Mouse (Mus musculus) cerebellum, postnatal 10 days (tissue): Measurements from ENCODE around the gene Ephb1.

Source experiments
- DNase-seq, 2 experiments: peaks; one replicate each; pipeline ENCODE4 v3.0.0; 2021; ENCODE audit warnings: mixed read lengths in 2 of 2

The Ephb1 gene

DNA sequence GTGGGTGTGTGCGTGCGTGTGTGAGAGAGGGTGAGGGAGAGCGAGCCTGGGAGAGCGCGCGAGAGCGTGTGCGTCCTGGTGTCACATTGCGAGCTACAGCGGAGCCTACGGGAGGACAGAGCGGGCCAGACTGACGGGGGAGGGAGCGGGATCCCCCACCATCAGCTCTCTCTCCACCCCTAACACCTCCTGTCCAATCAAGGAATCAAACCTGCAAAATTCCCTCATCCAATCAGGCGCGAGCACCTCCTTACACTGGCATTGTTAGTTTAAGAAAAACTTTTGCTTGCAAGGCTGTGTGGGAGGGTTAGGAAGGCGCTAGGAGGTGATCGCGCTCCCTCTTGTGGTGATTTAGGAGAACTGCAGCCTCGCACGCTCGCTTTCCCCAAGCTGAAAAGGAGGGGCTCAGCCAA is at the start of gene Ephb1:
TSS of gene Ephb1 (minus strand) at position 133 of the 413 bp plus-strand sequence.
- DNase-seq, result peak; percentile 94 to 95

DNA sequence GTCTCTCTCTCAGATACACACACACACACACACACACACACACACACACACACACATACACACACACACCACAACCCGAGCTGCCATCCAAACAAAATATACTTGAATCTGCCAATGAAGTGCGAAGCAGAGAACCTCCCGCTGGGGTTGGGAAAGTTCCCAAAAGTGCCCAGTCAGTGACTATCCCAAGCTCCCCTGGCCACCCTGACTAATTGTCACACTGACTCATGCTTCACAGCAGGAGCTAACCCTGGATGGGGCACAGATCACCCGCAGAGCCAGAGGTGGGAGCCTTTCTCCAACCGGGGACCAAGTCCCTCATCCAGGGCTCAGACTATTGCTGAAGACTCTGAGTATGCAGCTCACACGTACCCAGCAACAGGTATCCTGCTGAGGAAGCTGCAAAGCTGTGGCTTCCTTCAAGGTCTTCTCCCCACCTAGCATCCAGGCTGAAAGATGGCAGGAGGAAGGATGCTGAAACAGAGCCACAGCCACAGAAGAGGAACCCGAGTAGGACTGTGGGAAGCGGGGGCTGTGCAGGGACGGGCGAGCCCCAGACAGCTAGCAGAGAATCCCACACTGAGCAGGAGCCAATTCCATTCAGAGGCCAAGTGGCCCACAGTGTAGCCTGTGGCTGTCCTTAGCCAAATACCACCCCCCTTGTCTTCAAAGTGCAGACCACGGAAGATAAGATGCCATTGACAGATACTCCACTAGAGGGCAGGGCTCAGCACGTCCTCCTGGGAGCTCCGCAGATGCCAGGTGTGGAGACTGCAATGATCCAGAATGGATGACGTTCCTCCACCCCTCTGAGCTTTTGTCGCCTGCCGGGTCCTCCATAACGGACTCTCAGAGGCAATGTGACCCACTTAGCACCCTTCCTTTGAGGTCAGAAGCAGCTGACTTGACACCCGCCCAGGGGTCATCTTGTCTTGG is 48.9 kb upstream of the Ephb1 start:
- DNase-seq, result peak; percentile 83 to 88

DNA sequence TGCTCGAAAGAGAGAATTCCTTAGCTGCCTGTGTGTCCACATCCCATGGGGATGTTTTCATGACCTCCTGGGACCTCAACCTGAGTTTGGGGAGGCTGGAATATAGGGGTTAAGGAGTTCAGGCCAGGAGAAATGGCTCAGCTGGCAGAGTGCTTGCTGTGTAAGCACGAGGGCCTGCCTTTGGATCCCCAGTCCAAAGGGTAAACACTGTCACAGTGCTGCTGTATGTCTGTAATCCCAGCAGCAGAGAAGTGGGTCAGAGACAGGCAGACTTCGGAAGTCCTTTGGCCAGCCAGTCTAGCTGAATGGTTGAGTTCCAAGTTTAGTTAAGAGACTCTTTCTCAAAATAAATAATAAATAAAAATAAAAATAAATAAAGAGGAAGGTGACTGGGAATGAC is 48.2 kb upstream of the Ephb1 start:
- no peak for DNase-seq

DNA sequence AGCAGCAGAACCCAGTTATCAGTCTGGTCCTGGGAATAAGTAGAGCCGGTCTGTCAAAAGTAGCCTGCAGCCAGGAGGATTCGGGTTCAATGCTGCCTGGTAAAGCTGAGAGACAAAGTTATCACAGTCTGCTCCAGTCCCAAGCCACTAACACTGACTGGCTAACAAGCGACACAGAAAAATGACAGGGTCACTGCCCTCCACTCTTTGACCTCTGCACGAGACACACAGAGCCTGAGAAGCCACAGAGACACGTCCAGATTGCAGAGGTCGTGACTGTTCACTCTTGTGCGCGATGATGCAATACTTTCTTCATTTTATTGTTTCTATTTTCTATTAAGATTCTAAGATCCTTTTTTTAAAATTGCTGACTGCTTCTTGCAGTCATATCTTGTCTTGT is 33.8 kb upstream of the Ephb1 start:
- no peak for DNase-seq

DNA sequence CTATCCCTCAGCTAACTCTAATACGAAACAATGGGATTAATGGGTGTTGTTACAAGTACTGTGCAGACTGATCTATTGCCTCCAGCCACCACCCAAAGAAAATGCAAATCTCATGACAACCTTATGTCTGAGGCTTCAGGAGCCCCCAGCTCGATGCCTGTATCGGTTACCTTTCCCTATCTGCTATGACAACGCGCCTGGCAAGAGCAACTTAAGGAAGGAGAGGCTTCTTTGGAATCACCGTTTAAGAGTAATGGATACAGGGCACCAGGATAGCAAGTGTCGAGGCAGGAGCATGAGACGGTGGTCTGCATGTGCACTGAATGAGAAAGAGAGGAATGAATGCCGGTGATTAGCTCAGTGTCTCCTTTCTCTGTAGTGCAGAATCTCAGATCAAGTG is 32.3 kb upstream of the Ephb1 start:
- no peak for DNase-seq

DNA sequence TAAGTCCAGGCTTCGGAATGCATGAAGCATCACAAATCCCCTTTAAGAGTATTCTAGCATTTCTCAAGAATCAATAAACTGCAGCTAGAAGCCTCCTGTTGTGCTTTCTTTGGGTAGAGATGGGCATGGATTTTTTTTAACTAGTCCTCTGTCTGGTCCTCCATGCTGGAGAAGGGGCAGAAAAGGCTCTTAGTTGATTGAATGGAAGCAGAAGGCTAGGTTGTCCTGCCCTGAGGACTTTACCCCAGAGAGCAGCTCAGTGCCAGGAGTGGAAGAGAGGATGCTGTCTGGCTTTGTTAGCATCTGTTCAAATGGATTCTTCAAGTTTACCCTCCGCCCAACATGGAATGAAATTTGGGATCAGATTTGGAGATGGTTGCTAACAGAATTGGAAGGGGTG is 25.7 kb upstream of the Ephb1 start:
- peak; percentile 31 to 52 for DNase-seq

DNA sequence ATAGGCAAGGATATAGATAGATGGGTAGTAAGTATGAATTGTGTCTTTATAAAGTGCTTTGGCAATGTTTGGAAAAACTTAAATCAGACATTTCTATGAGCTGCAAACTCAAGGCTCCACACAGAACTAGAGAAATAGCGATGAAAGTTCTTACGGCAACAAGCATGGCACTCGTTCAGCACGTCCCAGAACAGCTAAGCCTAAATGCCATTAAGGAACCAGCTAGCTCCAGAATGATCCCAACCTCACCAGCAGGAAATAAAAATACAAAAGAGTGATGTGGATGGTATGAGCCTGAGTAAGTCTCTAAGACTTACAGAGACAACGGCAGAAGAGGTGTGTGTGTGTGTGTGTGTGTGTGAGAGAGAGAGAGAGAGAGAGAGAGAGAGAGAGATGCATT is 20.2 kb upstream of the Ephb1 start:
- DNase-seq, result no peak

DNA sequence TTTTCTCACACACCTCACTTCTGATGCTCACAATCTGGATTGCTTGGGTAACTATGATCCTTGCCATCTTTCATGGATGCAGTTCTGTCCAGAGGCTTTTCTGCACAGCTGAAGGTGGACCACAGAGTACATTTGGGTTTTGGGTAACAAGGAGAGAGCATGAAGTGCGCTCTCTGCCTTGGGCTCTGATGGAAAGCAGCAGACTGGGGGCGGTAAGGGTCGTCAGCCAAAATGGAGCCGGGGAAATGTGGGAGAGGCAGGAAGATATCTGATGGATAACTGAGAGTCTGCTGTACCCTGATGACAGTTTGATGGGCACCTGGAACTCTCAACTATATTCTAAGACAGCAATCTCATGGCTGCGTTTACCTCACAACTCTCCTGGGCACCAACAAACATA is 19.4 kb upstream of the Ephb1 start:
- no peak for DNase-seq

DNA sequence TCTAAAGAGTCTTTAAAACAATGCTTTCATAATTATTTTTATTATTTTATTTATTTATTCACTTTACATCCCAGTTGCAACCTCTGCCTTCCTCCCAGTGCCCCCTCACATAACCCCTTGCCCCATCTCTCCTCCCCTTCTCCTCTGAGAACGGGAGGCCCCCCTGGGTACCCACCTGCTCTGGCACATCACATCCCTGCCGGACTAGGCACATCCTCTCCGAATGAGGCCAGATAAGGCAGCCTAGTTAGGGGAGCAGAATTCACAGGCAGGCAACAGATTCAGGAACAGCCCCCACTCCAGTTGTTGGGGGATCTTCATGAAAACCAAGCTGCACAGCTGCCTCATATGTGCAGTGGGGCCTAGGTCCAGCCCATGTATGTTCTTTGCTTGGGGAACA is 17.4 kb upstream of the Ephb1 start:
- DNase-seq, result no peak

DNA sequence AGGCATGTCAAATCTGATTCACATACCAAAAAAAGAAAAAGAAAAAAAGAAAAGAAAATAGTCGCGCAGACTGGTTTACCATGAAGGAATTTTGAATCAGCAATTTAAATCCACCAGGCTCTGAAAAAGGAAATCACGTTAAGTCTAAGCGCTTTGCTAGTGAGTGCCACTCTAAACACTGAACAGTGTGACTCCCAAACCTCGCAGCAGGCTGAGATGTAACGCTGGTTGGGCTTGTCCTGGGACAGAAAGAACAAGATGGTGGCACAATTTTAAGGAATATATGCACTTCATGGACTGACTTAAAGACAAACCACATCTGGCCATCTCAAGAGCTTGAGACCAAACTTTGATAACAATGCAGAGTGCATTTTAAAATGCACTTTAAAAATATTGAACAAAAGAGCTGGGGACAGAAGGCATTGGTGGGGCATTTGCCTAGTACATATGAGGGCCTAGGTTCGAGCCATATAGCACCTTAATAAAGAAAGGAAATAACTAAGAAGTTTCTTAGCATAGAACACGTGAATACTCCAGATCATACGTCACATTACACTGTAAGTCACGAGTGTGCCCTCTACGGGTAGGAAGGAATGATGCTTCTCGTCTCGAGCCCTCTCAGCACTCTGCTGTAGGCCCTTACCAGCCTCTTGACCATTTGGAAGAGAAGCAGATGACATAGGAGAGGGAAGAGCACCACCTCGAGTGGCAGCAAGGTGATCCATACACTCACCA is 16.7 kb upstream of the Ephb1 start:
- DNase-seq, result no peak

DNA sequence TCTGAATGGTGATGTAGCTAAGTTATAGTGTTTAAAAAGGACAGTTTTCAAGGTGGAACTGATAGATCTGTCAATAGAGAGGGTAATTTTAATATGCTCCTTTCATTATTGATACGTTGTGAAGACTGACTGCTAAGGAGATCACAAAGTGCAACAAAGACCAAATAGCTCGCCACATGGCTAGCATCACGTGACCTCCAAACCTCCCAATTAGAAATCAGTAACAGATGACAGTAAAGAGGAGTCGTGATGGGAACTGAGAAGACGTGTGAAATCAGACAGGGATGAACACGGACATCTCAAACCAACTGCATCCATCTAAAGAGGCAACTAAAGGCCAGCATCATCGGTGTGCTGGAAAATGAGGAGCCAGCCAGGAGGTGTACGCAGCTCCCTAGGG is 15.6 kb upstream of the Ephb1 start:
- DNase-seq, result no peak

DNA sequence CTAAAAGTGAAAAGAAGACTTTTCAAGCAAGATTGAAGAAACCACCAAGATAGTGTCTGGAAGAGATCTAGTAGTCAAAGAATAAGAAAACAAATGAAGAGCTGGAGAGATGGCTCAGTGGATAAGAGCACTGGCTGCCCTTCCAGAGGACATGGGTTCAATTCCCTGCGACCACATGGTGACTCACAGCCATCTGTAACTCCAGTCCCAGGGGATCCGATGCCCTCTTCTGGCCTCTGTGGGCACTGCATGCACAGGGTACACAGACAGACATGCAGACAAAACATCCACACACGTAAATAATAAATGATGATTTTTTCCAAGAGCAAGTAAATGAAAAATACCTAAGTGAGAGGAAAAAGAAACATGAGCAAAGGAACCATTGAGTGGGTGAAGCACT is 14.6 kb upstream of the Ephb1 start:
- no peak for DNase-seq

DNA sequence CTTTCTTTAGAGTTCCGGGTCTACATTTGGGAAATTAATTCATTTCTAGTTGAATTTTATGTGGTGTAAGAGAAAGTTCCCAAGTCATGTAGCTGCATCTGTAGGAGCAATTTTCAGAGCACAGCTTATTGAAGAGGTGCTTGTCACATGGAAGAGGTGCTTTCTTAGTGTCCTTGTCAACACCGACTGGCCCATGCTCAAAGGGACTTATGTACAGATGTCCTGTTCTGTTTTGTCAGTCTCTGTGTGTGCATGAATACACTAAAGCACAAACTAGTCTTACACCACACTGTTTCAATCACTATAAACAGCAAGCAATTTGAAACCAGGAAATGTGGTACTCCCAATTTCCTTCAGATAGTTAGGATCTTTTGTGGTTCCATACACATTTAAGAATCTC is 13.3 kb upstream of the Ephb1 start:
- DNase-seq, result no peak

DNA sequence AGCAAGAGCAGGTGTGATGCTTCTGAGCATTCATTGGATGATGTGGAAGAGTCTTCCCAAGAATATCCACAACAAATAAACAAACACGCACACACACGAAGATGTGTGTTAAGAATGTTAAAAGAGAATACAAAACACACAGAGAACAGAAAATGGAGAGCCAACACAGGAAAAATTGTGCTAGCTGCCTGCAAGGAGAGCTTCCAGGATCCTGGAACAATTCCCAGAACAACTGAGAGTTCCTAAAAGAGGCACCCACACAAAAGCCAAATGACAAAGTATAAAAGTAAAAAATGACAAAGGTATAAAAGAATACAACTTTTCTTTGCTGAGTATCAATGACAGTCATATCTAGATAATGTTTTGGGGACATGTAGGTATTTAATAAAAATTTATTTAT is 11.0 kb upstream of the Ephb1 start:
- no peak for DNase-seq

DNA sequence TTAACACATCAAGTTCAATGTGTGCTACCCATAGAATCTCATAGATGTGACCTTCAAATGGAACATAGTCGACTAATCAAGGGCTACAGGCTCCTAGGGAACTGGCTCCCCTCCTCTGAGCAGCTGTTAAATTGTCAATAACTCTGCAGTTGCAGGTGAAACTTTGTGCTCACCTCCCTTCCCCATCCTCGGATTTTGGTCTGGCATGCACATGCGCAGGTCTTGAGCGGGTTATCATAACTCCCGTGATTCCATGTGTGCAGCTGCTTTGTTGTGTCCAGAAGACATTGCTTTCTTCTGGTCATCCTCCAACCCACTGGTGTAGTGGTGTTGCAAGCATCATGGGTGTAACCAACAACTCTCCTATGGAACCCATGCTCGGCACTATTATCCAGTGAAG is 4.8 kb upstream of the Ephb1 start:
- no peak for DNase-seq

DNA sequence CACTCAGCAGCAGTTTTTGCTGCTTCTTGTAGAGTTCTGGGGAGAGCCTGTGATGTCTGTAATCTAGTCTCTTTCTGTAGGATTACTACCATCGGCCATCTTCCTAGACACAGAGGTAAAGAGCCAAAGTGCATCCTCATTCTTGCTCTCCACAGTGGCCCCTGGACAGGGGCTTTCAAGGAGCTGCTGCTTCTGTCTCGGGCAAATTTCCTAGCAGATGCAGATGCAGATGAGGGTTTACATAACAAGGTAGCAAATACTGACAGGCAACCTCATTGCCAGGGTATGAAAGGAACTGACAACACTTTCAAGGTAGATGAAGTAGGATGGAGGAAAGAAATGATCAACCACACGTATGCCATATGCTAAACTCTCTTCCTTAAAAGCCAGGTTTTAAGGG is 4.2 kb upstream of the Ephb1 start:
- no peak for DNase-seq

DNA sequence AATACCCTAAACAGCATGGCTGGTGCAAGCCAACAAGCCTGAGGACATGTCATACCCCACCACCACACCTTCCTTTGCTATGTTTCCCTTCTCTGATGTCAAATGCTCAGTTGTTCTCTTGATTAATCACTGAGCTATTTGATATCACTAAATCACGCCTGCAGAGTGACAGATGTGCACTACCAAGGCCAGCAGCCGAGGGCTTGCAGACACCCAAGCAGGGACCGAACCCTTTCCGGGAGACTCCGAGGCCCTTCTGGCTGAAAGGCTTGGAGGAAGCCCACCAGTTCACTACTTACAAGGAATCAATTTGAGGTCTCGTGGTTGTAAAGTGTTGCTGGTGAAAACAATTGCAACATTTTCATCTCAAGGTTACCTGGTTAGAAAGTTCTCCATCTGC is 3.5 kb upstream of the Ephb1 start:
- DNase-seq, result no peak

DNA sequence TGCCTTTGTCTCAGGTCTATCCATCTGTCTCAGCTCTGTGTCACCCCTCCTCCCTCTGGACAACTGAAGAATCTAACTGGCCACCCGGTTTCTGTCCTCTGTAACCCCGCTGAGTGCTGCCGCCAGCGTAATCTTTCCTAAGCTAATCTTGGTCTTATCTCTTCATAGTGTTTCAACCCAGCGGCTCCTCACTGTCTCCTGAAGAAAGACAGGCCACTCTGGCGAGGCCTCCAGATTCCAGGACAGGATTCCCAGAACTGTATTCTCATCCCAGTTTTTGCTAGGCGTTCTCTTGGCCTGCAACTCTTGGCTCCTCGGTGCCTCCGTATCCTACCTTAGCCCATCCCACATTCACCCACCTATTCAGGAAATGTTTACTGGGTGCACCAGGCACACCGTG is 2.0 kb upstream of the Ephb1 start:
- no peak for DNase-seq

DNA sequence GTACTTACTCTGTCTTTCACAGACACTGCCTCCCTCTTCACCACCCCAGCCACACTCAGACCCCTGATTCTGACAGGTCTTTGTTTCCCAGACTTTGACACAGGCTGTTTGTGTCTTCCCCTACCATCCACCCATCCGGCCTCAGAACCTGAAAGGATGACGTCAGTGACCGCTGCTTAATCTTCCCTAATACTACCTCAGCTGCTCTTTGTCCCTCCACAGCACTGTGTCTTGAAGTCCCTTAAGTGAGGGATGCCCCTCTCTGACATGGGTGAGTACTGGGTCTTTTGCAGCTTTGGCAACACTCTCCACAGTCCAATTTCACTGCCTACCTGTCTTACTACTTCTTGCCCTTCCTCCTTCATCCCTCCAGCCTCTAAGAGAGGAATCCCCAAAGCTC is 1.2 kb upstream of the Ephb1 start:
- no peak for DNase-seq

DNA sequence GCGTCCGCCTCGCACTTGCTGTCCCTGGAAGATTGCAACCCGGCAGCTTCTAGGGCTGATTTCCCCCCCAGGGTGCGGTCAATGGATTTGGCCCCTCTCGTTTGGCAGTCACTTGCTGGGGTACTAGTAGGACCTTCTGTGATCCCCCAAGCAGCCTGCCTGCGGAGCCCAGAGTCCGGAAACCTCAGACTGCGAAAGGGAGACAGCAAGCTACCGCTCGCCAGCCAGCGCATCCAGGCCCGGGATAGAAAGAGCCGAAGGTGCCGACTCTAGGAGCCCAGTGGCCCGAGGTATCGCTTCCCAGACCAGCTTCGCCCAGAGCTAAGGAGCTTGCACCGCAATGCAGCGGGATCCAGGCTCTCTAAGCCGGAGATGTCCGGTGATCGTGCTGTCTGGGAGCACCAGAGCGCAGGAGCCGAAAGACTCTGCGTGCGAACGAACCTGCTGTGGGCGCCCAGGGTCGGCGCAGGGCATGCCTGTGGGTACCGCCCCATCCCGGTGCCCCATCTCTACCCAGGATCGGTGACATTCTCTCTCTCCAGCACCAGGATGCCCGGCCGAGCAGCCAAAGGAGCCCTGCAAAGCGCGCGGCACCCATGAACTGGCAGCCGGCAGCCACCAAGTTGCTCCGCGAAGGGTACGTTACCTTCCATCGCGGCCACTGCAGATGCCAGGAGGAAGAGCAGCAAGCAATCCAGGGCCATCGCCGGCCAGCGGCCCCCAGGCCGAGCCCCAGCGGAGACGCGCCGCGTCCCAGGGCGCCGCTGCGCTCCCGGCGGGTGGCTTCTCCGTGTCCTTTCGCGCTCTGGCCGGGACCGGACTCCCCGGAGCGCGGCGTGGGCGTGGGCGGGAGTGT is 629 bp downstream of the Ephb1 start:
- DNase-seq, result peak in 1 of 2 experiments; percentile 70

DNA sequence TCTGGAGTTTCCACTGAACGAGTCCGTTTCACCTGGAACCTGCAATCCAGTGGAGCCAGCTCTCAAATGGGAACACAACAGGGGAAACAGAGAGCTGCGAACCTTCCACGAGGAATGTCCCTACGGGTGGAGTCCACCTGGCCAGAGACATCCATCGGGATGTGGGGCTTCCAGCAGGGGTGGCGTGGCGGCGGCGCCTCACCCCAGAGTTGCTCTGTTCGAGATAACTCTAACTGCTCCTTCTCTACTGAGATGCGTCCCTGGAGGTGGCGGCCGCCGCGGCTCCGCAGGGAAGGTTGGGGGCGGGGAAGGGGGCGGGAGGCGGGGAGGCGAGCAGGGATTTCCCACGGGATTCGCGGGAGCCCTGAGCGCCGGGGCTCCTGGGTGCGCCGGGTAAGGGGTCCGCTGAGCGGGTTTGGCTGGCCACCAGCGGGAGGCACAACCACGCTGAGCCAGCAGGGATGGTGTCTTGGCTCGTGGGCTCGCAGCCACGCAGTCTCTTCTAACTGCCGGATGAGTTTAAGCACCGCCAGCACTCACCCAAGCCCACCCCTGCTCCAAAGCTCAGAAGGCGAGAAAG is 1.3 kb downstream of the Ephb1 start:
- DNase-seq, result peak in 1 of 2 experiments; percentile 72

DNA sequence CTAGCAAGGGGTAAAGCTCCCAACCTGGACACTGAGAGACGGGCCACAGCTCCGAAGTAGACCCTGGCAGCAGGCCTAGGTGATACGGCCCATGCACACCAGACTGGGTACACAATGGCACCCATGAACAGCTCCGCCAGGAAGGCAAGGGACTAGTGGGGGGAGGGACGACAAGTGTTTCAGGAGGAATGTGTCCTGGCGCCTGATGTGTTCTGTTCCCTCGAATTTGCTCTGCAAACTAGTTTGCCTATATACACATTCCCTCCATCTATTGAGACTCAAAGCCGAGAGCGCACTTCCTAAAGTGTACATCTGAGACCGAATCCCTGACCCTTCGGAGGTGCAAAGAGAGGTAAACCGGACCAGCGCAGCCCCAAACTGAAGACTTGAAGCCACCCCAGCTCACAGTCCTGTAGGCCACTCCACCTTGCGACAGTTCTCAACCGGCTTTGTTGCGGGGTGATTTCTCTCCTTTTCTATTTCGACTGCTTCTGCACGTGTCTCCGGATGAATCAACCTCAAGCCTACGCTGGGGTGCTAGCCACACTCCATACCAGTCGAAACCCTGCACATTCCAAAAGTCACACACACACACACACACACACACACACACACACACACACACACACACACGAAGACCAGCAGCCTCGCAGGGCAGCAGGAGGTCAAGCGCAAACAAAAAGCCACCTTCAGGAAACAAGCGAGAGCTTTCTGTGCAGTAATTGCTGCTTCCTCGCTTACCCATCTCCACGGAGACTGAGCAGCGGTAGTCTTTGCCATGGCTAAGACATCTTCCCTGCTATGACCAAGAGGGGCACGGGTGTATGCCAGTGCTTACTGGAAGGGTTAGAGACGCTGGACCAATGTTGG is 2.1 kb downstream of the Ephb1 start:
- peak; percentile 62 to 66 for DNase-seq
